Mouse (Mus musculus): ENCODE measurements at regions not wholly inside any gene's neighbourhood (a gene's known extent, or its start where the extent isn't known, plus 50 kb on each side); places are given as distances from the start of the nearest gene placed in this dataset.
"Not testable (repeated sequence)": the region's sequence is repeated elsewhere in the genome, so short reads cannot be mapped to it uniquely, and the experiment has no call there.

DNA sequence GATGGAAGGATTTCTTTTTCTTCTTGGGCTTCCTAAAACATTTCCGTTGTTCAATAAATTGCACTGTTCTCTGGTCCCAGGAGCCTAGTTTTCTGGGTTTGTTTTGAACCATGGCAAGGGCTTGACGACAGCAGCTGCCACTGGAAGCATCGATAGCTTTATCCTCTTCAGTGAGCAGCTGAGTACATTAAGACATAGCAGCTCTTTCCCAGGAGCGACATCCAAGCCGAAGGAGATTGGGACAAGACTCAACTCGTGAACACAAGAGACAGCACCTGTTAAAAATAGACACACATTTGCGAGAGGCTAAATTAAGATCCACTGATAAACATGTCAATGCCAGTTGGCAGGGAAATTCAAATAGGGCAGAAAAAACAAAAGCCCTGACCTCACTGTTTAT, 194.7 kb upstream of the Rhobtb1 start:
- DNase-seq (ENCODE audit: low spot score in 2 of 2) = no peak

DNA sequence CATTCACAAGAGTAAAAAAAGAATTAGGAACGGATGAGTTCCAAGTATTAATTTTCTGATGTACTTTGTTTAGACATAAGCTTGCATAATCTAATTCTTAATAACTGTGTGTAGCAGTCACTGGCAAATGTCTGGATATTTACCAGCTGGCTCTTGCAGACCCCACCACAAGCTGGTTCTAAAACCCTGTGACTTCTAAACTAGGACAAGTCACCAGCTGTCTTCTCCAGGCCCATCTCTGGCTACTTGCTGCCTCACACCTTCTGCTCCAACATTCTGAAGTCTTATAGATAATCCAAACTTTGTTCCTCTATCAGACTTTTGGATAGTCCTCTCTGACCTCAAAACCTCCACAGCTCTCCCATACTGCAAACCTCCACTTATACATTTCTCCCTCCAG, 189.9 kb upstream of the Rhobtb1 start:
- no peak for DNase-seq (ENCODE audit: low spot score in 2 of 2)

DNA sequence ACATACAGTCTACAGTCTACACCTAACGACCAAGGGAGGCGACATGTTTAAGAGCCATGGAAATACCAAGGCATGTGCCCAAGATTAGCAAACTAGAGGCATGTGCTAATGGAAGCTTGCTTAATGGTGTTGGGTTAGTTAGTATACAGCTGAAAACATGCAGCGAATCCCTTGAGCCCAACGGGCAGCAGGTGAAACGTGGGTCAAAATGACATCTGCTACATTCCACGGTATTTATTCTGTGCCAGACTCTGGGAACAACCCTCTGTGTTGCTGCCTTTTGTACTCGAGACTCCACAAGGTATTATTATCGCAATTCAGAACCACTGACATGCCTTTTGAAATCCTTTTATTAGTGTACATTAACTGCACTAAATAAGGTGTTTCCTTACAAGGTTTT, 188.1 kb upstream of the Rhobtb1 start:
- DNase-seq (ENCODE audit: low spot score in 2 of 2) = no peak

DNA sequence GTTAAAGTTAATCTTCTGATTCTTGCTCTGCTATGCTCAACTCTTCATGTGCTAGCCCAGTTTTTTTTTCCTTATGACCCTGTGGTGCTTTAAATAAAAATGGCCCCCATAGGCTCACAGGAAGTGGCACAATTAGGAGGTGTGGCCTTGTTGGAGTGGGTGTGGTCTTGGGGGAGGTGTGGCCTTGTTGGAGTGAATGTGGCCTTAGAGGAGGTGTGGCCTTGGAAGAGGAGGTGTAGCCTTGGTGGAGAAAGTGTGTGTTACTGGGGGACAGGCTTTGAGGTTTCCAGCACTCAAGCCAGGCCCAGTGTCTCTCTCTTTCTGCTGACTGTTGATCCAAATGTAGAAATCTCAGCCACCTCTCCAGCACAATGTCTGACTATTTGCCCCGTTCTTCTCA, 186.0 kb upstream of the Rhobtb1 start:
- no peak for DNase-seq (ENCODE audit: low spot score in 2 of 2)

DNA sequence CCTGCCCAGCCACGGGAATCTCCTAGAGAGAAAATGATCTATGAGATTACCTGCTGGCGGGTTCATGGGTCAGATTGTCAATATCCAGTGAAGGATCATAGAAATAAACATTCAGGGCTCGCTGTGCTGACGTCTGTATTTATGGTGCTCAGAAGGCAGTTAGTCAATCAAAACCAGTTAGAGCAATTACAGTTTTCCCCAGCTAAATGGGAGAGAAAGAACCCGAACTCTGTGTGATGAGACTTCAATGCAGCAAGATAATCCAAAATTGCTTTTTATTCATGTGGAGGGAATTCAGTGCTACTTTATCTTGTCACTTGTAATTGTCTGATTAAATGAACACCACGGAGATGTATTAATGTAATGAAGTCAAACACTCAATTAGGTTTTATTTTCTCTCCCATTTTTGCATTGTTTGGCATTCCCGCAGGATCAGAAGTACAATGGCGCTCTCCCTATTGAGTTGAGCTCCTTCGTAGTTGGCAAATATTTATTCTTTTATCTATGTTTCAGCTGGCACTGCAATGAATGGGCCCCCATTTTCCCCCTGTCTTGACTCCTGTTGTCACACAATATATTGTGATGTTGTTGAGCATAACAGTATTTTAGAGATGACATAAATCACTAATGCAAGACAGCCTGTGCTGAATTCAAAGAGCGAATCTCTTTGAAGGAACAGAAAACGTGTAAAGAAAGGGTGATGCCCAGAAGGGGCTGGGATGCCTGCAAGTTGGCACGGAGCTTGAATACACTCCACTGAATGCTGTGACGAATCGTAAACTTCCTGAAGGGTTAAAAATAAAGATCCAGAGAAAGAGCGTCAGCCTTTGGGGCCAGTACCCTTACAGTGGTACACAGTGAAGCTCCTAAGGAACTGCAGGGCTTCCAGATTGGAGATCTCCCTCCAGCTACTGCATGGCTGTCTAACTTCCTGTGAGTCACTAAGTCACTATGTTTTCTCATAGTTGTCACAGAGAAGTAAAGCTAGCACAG, 183.0 kb upstream of the Rhobtb1 start:
- no peak for DNase-seq (ENCODE audit: low spot score in 2 of 2)

DNA sequence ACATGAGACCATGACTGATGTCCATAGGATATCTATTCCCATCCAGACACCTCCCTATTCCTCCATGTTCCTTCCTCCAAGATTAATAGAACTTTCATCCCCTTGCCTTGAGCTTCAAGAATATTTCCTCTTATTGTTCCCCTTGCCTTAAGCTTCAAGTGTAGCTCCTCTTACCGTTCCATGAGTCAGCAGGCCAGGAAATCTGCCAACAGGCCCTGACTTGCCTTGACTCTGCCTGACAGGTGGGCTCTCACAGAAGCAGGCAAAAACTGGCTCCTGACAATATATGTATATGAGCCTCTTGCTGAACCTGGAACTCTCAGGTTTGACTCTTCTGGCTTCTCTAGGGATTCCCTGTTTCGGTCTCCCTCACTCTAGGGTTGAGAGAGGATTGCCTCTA, 180.7 kb upstream of the Rhobtb1 start:
- DNase-seq (ENCODE audit: low spot score in 2 of 2) = no peak

DNA sequence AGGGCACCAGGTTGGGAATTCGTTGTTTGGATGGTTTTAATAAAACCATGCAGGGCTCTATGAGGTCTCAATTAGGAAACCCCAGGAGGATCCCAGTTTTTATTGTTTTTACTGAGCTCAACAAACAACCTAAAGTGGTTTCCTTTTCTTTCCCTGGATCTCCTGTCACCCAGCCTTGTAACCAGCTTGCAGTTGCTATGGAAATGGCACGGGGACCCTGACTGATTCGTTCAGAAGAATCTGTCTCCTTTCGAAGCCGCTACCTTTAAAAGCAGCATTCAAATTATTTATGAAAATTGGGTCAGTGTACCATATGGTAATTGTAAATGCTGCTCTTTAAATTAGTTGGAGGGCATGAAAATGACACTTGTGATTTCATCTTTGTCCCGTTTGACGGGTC, 176.5 kb upstream of the Rhobtb1 start:
- DNase-seq (ENCODE audit: low spot score in 2 of 2) = no peak

DNA sequence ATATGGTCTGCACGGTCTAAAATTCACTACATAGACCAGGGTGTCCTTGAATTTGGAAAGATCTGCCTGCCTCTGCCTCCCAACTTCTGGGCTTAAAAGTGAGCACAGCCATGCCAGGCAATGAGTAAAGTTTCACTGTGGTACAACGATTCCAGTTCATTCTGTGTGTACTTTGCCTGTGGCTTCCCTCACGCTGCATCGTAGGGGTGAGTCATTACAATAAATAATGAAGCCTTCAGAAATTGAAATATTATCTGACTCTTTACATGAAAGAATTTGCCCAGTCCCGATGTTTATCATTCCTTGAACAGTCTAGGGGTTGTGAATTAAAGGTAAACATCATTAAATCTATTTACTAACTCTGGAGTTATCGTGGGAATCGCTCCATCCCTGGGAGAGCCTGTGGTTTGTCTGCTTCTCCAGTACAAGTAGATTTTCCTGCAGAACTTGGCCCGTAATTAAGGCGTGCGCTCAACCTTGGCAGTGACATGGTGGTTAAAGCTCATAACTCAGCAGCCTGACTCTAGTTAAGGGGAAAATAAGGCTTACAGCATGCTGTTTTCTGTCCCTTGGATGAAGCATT, 174.7 kb upstream of the Rhobtb1 start:
- no peak for DNase-seq (ENCODE audit: low spot score in 2 of 2)

DNA sequence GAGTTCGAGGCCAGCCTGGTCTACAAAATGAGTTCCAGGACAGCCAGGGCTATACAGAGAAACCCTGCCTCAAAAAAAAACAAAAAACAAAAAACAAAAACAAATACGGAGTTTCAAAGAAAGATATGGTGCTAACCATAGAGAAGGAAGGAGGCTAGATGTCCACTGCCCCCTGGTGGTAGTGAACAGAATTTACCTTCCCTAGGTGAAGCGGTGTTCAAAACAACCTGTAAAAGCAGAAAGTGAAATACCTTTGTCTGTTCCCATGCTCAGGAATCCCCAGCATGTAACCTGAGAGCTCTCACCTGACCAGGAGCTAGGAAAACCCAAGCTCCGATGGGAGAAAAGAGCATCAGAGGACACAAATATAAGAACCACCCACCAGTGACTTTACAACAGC, 173.1 kb upstream of the Rhobtb1 start:
- peak in 1 of 2 experiments; percentile 11 for DNase-seq (ENCODE audit: low spot score in 2 of 2)

DNA sequence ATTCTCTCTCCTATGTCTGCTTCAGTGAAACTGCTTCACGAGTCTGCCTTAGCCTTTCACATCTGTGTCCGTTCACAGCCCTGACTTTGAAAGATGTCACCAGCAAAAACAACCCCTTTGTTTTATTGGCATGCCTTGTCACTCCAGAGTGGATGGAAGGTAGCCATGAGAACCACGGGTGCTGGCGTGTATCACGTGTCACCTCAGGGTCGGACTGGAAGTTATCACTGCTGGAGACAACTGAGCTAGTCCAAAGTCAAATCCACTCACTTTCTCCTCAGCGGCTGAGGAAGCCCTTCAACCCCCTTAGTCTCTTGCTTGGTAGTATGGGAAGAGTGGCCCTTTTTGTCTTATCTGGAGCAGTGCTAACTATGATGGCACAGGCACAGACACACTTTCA, 171.3 kb upstream of the Rhobtb1 start:
- DNase-seq (ENCODE audit: low spot score in 2 of 2) = no peak

DNA sequence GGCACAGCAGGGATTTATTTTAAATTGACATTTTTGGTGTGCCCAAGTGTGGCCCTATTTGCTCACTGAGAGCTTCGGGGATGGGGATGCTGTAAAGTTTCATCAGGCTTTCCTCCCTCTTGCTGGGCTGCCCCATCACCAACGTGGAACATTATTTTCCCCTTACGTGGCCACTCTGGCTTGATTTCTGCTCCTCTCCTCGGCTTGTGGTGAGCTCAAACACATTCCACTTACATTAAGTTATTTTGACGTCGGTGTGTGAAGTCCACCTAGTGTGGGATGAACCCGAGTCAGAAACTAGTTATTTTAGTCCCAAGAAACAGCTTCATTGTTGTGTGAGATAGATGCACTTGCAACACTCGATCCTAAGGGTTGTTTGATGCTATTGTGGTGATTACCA, 168.9 kb upstream of the Rhobtb1 start:
- no peak for DNase-seq (ENCODE audit: low spot score in 2 of 2)

DNA sequence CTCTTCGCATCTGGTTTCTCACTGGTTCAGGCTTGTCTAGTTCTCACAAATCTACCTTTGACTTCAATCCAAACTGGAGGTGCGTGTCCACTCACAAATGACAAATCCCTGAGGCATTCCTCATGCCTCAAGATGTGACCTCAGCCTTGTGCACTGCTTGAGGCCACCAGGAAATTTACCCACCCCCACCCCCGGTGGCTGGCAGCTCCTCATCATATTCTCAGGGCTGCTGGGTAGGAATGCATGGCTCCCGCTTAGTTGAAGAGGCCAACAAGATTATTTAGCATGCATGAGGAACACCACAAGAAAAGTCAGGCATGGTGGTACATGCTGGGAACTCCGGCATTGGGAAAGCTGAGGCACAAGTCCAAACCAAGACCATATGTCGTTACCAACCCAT, 160.7 kb upstream of the Rhobtb1 start:
- no peak for DNase-seq (ENCODE audit: low spot score in 2 of 2)

DNA sequence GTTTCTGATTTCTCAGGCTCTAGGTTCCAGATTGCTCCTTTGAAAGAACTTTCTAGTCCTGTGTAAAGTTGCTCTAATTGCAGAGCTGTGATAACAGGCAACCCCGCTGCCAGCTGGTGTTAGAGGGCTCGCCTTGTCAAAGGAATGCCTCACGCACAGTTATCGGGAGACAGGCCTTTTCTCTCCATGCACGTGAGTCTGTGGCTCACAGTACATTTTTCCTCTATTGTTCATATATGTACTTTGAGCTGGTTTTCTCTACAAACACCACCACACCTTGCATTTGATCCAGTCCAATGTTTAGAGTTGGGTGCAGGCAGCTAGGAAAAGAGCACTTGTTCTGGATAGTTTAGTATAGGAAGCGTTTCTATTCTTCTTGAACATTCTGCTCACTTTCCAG, 151.6 kb upstream of the Rhobtb1 start:
- DNase-seq (ENCODE audit: low spot score in 2 of 2) = no peak

DNA sequence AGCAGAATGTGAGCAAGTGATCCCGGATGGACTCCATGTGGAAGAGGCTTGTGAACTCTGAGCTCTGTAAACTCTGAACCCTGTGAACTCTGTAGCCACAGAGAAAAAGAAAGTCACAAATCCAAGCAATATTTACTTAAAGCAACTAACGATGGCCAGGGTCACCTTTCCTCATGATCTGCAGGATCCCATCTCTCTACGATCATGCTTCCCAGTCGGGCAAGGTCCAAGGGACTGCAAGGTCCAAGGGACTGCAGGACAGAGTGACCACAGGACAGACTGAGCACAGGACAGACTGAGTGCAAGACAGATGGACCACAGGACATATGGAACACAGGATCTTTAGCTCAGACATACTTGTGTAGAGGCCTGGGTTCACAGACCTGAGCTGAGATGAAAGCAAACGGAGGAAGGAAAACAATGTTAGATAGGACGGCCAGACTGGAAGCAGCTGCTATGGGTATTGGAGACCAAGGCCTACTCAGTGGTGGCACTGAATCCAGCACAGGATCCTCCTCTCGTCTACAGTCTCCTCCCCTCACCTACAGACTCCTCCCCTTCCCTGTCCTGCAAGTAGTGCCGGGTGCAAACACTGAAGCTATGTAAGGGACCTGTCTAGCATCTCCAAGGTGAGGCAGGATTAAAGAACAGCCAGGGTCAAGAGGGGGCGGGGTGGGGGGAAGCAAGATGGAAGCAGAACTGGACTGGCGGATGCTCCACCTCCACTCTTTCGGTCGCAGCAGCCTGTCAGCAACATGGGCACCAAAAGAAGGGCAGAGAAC, 149.4 kb upstream of the Rhobtb1 start:
- no peak for DNase-seq (ENCODE audit: low spot score in 2 of 2)

DNA sequence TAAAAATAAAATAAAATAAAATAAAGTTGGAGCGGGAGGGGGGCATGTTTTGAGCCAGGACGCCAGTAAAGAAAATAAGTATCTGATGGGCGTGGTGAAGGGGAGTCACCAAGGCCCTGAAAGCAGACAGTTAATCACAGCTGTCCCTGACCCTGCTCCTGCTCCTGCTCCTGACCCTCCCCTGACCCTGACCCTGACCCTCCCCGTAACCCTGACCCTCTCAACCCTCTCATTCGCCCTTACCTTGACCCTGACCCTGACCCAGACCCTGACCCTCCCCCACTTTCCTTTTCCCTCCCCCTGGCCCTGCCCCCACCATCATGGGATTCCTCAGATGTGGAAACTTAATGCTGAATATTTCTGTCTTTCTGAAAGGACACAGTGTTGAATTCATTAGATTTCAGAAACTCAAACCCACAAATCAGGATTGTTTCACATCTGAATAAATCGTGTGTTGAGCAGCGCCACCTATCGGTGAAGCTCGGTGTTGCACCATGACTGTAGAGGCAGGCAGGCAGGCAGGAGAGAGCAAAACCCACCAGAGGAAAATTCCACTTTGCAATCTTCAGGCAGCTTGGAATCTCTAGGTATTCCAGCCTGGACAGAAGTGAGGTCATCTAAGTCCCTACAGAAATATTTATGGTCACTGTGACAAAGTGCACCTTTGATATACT, 145.9 kb upstream of the Rhobtb1 start:
- peak; percentile 56 to 92 for DNase-seq (ENCODE audit: low spot score in 2 of 2)

DNA sequence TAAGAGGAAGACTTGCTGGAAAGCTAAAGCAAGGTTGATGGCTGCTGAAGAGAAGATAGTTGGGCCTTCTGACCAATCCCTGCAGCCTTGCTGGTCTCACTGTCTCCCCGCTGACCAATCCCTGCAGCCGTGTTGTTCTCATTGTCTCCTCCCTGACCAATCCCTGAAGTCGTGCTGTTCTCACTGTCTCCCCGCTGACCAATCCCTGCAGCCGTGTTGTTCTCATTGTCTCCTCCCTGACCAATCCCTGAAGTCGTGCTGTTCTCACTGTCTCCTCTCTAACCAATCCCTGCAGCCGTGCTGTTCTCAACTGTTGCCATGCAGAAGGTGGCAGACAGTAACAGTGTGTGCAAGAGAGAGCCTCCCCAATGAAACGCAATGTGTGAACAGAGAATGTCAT, 142.6 kb upstream of the Rhobtb1 start:
- peak in 1 of 2 experiments; percentile 2 for DNase-seq (ENCODE audit: low spot score in 2 of 2)

DNA sequence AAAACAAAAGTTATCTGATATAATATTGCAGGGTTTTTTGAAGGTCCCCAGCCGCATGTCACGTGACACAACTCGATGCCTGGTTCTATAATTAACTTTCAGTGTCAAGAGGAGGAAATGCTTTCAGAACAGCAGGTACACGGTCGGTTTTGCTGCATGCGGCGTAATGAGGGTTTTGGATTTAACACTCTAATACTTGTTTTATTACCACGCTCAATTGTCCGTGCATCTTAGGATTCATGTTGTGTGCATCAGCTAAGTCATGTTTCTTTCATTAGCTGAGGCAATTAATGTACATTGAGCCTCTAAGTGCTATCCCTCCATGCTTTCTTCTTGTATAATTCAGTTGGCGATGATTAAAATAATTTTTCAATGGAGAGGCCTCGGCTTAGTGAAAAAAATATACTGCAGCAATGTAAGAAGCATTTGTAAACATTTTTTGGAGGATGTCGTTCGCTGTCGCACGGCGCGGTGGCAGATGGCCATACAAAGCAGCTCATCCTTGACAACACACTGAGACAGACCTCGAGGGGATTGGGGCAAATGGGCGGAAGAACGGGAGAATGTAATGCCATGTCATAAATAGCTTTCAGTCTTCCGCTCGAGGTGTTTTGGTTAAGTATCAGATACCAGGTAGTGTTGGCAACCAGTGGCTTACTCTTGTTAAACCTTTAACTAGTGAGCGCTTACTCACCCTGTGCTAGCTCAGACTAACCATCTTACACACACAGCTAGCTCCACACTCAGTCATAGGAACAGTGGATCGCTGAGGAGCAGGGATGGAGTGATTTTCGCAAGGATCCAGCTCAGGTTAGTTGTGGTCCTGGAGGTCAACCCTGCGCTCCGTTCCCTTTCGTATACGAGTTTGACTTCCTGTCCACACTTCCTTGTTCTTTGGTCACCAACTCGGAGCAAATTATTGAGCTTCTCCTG, 130.2 kb upstream of the Rhobtb1 start:
- no peak for DNase-seq (ENCODE audit: low spot score in 2 of 2)

DNA sequence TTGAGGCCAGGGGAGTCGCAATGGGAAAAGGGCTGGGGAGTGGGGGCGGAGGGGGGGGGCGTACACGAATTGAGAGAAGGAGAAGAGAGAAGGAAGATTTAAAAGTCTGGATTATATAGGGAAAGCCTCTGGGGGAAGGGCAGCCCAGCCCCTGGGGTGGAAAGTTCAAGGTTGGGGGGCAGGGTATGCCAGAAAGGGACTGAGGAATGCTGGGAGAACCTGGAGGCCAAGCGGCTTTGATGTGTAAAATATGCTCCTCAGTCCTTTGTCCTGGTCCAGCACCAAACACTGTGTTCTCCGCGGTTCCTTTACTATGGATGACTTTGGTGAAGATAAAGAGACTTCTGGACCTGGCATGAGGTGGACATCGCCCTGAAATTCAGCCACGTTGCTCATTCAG, 117.8 kb upstream of the Rhobtb1 start:
- no peak for DNase-seq (ENCODE audit: low spot score in 2 of 2)

DNA sequence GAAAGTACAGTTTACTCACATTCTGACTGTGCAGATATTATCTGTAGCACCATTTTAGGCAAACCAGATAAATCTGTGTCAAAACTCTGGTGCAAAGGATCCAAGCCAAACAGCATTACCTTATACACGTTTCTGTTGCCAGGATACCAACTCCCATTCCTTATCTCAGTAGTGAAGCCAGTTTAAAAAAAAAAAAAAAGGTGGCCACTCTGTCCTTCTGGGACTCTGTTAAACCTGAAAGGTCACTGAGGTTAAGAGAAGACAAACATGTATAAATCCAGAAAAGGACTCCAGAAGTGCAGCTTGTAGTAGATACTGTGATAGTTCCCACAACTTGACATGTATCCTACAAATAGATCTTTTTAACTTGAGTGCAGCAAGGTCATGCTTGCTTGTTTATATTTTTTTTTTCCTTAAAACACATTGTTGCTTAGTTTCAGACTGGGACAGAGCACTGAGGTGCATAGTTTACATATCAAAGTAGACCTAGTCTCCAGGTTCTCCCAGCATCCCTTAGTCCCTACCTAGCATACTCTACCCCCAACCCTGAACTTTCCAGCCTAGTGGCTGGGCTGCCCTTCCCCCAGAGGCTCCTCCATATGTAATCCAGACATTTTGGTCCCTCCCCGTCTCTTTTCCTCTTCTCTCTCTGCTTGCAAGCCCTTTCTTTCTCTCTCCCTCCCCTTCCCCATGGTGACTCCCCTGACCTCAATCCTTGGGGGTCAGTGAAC, 116.7 kb upstream of the Rhobtb1 start:
- no peak for DNase-seq (ENCODE audit: low spot score in 2 of 2)

DNA sequence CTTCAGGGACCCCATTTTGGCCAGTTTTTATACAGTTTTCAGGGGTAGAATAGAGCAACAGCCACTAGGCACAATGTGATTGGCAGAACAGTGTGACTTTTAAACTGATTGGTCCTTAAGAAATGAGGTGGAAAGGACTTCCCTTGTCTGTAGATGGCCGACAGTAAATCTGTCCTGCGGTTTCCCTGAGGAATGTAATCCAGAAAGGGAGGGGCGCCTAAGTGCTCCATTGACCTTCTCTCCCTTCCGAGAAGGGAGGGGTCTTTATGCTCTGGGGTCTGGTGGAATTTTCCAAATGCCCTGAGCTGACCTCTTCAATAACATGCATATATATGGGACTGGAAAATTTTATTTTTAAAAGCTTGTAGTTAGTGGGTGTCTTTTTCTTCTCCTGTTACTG, 115.7 kb upstream of the Rhobtb1 start:
- not testable (repeated sequence) for DNase-seq (ENCODE audit: low spot score in 2 of 2)
